Mouse (Mus musculus) monocyte, adult 59 days (primary cell): ENCODE data around the gene Serpina10. TPM values are rescaled to one million over a fixed set of nuclear protein-coding genes. Genes with fewer than 3 reads are reported as not detected.

Experiments used
- total RNA-seq, 2 experiments: library from RNA; stranded (reverse); gene quantifications; one replicate each; pipeline ENCODE4 v1.2.4; 2023

Serpina10 gene
- not detected for total RNA-seq

GRCm38 (mm10) chr12:103631203-103631612 lies at the start of gene Serpina10:
Gene Serpina10, minus strand, starts transcription at chr12:103631444.

DNA sequence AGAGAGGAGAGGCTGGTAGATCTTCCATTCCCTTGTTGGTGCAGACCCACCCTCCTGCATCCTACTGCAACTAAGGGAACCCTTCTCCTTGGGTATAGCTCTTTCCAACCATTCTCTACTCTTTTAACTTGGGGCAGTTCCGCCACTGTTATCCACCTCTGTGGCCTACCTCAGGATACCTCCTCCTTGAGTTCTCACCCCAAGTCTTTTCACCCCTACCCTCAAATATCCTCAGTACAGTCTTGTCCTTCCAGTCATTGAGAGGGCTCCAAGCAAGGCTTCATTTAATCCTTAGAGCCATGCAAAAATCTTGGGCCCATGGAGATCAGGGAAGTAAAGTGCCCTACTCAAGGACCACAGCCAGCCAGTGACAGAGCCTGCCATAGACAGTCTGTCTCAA lies 44.8 kb upstream of the Serpina10 start, which contains the start of gene Serpina16:
Gene Serpina16 (minus strand): TSS at position 101 of the 400 bp plus-strand sequence.

GRCm38 (mm10) chr12:103656848-103657626 lies 25.8 kb upstream of the Serpina10 start, which contains the start of gene Serpina6:
Gene Serpina6, minus strand, starts transcription at chr12:103657212.

Other genes starting within 250 kb of the Serpina10 start
- gene Otub2, start 242.8 kb downstream of the Serpina10 start, total RNA-seq = 1 to 10 TPM; 3.7 to 5.1 TPM
- 1 to 10 TPM; 5.4 to 7.4 TPM for gene 9330161L09Rik, start 223.6 kb downstream of the Serpina10 start, total RNA-seq
- gene Ddx24, start 205.6 kb downstream of the Serpina10 start, total RNA-seq = 100 to 1,000 TPM; 108 to 119 TPM
- gene Ifi27, start 197.2 kb downstream of the Serpina10 start, total RNA-seq = 10 to 100 TPM; 51.8 to 56.8 TPM
- gene Ifi27l2a, start 187.8 kb downstream of the Serpina10 start, total RNA-seq = 100 to 1,000 TPM; 322 to 427 TPM
- gene Ifi27l2b, start 174.2 kb downstream of the Serpina10 start, total RNA-seq = not detected
- not detected for gene Ppp4r4, start 99.2 kb downstream of the Serpina10 start, total RNA-seq
- not detected for gene Serpina6, start 25.8 kb upstream of the Serpina10 start, total RNA-seq
- not detected for gene Serpina16, start 44.7 kb upstream of the Serpina10 start, total RNA-seq
- not detected for gene Serpina1f, start 64.1 kb upstream of the Serpina10 start, total RNA-seq
- under 1 TPM; 0.52 to 0.64 TPM for gene Serpina1d, start 142.1 kb upstream of the Serpina10 start, total RNA-seq
- gene Serpina1b, start 198.9 kb upstream of the Serpina10 start, total RNA-seq = under 1 TPM in 1 of 2 experiments, not detected in 1; 0.71 TPM
- not detected for gene Serpina1a, start 232.1 kb upstream of the Serpina10 start, total RNA-seq